In the genomic region with DNA sequence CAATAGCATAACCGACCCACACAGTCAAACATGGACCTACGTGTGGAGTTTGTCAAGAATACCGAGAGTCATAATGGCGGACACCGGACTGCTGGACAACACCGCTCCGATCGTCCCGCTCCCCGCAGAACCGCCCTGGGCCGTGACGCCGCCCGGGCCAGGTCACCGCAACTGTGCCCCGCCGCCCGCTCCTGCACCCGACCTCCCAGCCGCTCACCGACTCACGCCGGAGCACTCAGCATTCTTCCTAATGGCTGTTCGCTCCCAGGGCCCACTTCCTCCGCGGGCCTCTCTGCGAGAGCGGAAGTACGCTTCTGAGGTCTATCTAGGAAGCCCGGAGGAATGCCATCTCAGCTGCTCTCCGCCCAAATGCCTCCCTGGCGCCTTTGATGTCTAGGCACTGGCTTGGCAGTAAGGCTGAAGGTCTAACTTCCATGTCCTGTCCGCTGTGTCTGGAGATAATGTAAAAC, we compare ENCODE assay signal across 8 mouse cellular contexts. TPM values are rescaled to one million over a fixed set of nuclear protein-coding genes. Genes with fewer than 3 reads are reported as not detected.
A peak's percentile ranks its signal among the peaks of the same experiment; 100 is the strongest.
DNase-seq lines count a peak whose midpoint lies in the region; ATAC-seq and TF ChIP-seq lines count a peak whose summit lies in the region.

A gene (minus strand): TSS at position 310 of the 470 bp plus-strand sequence.

- peak; percentile 38; the same call in 1 of the 2 replicates for TF ChIP-seq POLR2A in olfactory bulb, adult 2 months (IDR thresholded peaks at IDR 0.05; ENCODE audit: insufficient read depth, low read depth, low read length)
- no peak for TF ChIP-seq POLR2A in thymus, adult 2 months (IDR thresholded peaks at IDR 0.05; ENCODE audit: control insufficient read depth, extremely low read depth, insufficient read depth, low read length, poor library complexity)

- H3K9ac ChIP-seq in forebrain, embryonic 16.5 days (replicated peaks; ENCODE audit: low read depth, low read length) = peak within 1 kb of the TSS; percentile 93
- H3K9ac ChIP-seq in lung, embryonic 14.5 days = peak within 1 kb of the TSS; percentile 93

- H3K27me3 ChIP-seq in G1E (ENCODE audit: insufficient read depth, low read length) = peaks cover 7% of the 10 kb centered on the region
- no peaks in the 10 kb centered on the region for H3K27me3 ChIP-seq in forebrain, embryonic 16.5 days (replicated peaks; ENCODE audit: control insufficient read depth, insufficient read depth, low read length)
- no peaks in the 10 kb centered on the region for H3K27me3 ChIP-seq in lung, embryonic 14.5 days (ENCODE audit: insufficient read depth, low read length)
- no peaks in the 10 kb centered on the region for H3K27me3 ChIP-seq in thymus, adult 2 months (ENCODE audit: control insufficient read depth, insufficient read depth, low read length)

- peak within 1 kb of the TSS; percentile 67; the same call in 1 of the 2 replicates for H3K27ac ChIP-seq in forebrain, embryonic 16.5 days (ENCODE audit: low read length)
- peak within 1 kb of the TSS; percentile 92 for H3K27ac ChIP-seq in layer of hippocampus, adult 2 months
- H3K27ac ChIP-seq in lung, embryonic 14.5 days (ENCODE audit: low read depth) = peak within 1 kb of the TSS; percentile 86; the same call in 1 of the 2 replicates
- H3K27ac ChIP-seq in olfactory bulb, adult 2 months (ENCODE audit: insufficient read depth, low read depth, low read length) = peak within 1 kb of the TSS; percentile 67
- no peak within 1 kb of the TSS for H3K27ac ChIP-seq in thymus, adult 2 months (ENCODE audit: control insufficient read depth, insufficient read depth, low read length)

- DNase-seq in G1E (ENCODE audit: low spot score) = peak; percentile 85
- DNase-seq in cerebellum, adult 18-20 months = peak; percentile 82 to 85
- DNase-seq in heart, postnatal 36 days = peak; percentile 71 to 83
- peak; percentile 76 to 81 for DNase-seq in layer of hippocampus, adult 2 months (ENCODE audit: low spot score in 2 of 2)
- peak; percentile 96 for DNase-seq in lung, embryonic 14.5 days
- peak; percentile 82 for DNase-seq in thymus, adult 2 months

- peak within 1 kb of the TSS; percentile 91 for H3K4me3 ChIP-seq in G1E (ENCODE audit: low read depth, low read length)
- H3K4me3 ChIP-seq in forebrain, embryonic 16.5 days (replicated peaks; ENCODE audit: low read length) = peak within 1 kb of the TSS; percentile 95
- H3K4me3 ChIP-seq in layer of hippocampus, adult 2 months = peak within 1 kb of the TSS; percentile 93
- H3K4me3 ChIP-seq in lung, embryonic 14.5 days (ENCODE audit: low read depth, low read length) = peak within 1 kb of the TSS; percentile 82
- peak within 1 kb of the TSS; percentile 93 for H3K4me3 ChIP-seq in olfactory bulb, adult 2 months (ENCODE audit: insufficient read depth, low read depth, low read length)
- H3K4me3 ChIP-seq in thymus, adult 2 months (ENCODE audit: control insufficient read depth, insufficient read depth, low read length) = peak within 1 kb of the TSS; percentile 96

- peaks cover 19% of the 10 kb centered on the region for H3K4me1 ChIP-seq in G1E (ENCODE audit: insufficient read depth, low read depth, low read length)
- peaks cover 18% of the 10 kb centered on the region for H3K4me1 ChIP-seq in forebrain, embryonic 16.5 days (replicated peaks; ENCODE audit: control insufficient read depth, insufficient read depth, low read length)
- H3K4me1 ChIP-seq in lung, embryonic 14.5 days (ENCODE audit: insufficient read depth) = 0 out of 2 replicates have a peak, but pooled peaks cover 4% of the 10 kb centered on the region
- H3K4me1 ChIP-seq in olfactory bulb, adult 2 months (ENCODE audit: control insufficient read depth, insufficient read depth, low read length) = no peaks in the 10 kb centered on the region
- no peaks in the 10 kb centered on the region for H3K4me1 ChIP-seq in thymus, adult 2 months (replicated peaks; ENCODE audit: control insufficient read depth, insufficient read depth, low read length)

- intact Hi-C loops in heart, postnatal 36 days (cut with DNase I) = loop anchor here (1.0 to 5.0 kb wide), 3 partner anchors 58 to 247 kb away; a partner anchor contains a TSS

- peak; percentile 83 for ATAC-seq in G1E (ENCODE audit: extremely low read depth, insufficient number of reproducible peaks, low FRiP score, poor library complexity, severe bottlenecking)
- ATAC-seq in forebrain, embryonic 16.5 days = peak; percentile 97
- ATAC-seq in lung, embryonic 14.5 days (ENCODE audit: insufficient read depth) = peak; percentile 96

- peak within 1 kb of the TSS; percentile 80 for H3K4me2 ChIP-seq in forebrain, embryonic 16.5 days (ENCODE audit: low read length)
- H3K4me2 ChIP-seq in lung, embryonic 14.5 days = peak within 1 kb of the TSS; percentile 73

- no peak for TF ChIP-seq CTCF in G1E (IDR thresholded peaks at IDR 0.05; ENCODE audit: low read depth, low read length)
- no peak for TF ChIP-seq CTCF in layer of hippocampus, adult 2 months (conservative IDR thresholded peaks at IDR 0.05)
- no peak for TF ChIP-seq CTCF in lung, embryonic 14.5 days (IDR thresholded peaks at IDR 0.05; ENCODE audit: low read depth)
- TF ChIP-seq CTCF in olfactory bulb, adult 2 months (IDR thresholded peaks at IDR 0.05; ENCODE audit: insufficient read depth, low read depth, low read length) = no peak
- 0 out of 2 replicates have a peak, but pooled peaks have one; percentile 38 for TF ChIP-seq CTCF in thymus, adult 2 months (IDR thresholded peaks at IDR 0.05; ENCODE audit: borderline replicate concordance, control insufficient read depth, extremely low read depth, insufficient read depth, low read length, poor library complexity)

- peaks cover 28% of the 10 kb centered on the region for H3K9me3 ChIP-seq in G1E (replicated peaks)
- peaks cover 7% of the 10 kb centered on the region; the same call in 1 of the 2 replicates for H3K9me3 ChIP-seq in forebrain, embryonic 16.5 days (ENCODE audit: control insufficient read depth, low read length)
- peaks cover 5% of the 10 kb centered on the region; the same call in 1 of the 2 replicates for H3K9me3 ChIP-seq in lung, embryonic 14.5 days (ENCODE audit: low read depth, low read length)

- peaks cover 29% of the 10 kb centered on the region for H3K36me3 ChIP-seq in G1E (replicated peaks)
- H3K36me3 ChIP-seq in forebrain, embryonic 16.5 days (ENCODE audit: control insufficient read depth, insufficient read depth) = peaks cover 16% of the 10 kb centered on the region
- H3K36me3 ChIP-seq in lung, embryonic 14.5 days (ENCODE audit: insufficient read depth) = peaks cover 20% of the 10 kb centered on the region
- H3K36me3 ChIP-seq in thymus, adult 2 months (ENCODE audit: control insufficient read depth, insufficient read depth, low read length) = peaks cover 13% of the 10 kb centered on the region

- under 1% methylated on average over 34 of the region's 34 CpGs for WGBS in forebrain, embryonic 16.5 days
- WGBS in lung, embryonic 14.5 days = 1% methylated on average over 34 of the region's 34 CpGs
- under 1% methylated on average over 34 of the region's 34 CpGs for WGBS in olfactory bulb, adult 2 months
- WGBS in thymus, adult 2 months = 2% methylated on average over 34 of the region's 34 CpGs

RNA-seq across cellular contexts. Expression of the gene that starts here (rescaled TPM):
- total RNA-seq in G1E (2014; fragmentation: Nextera tagmentation) (107 and 125 TPM in 2 replicates), G1E (2017) (89.4 and 113 TPM in 2 replicates)
- polyA plus RNA-seq in G1E (2012) = 4.6 and 6.6 TPM in 2 replicates
- 132 and 142 TPM in 2 replicates for polyA plus RNA-seq in forebrain, embryonic 16.5 days (2015; fragmentation: Nextera tagmentation; extraction: Ambion mirVana)
- 10 to 100 TPM; 81.3 to 84.5 TPM for total RNA-seq in heart, postnatal 36 days (2021)
- 100 to 1,000 TPM; 170 to 186 TPM for total RNA-seq in layer of hippocampus, adult 2 months (2021)
- polyA plus RNA-seq in lung, embryonic 14.5 days (2014; fragmentation: Nextera tagmentation; extraction: Ambion mirVana) = 70.9 and 71.0 TPM in 2 replicates
- 65.3 and 733 TPM in 2 replicates for polyA plus RNA-seq in olfactory bulb, adult 2 months (2012; ENCODE audit: insufficient read depth, insufficient read length, low replicate concordance, missing spikeins)
- 55.0 and 56.2 TPM in 2 replicates for polyA plus RNA-seq in thymus, adult 2 months (2012; rRNA removed)
